Mouse (Mus musculus) embryonic stem cell, embryonic (primary cell): ENCODE data around the gene Lama4.

ENCODE experiments used
- CTCF ChIA-PET, 4 experiments: fragments of 300-600 bp in 2 of 4; fragments of 350-600 bp in 2 of 4; sonication (Branson Sonifier 250); formaldehyde crosslinking; loops; one replicate each; lab custom pipeline; 2022; ENCODE audit warnings: inconsistent platforms in 2 of 4; lab: Charles Lee
- POLR2A ChIA-PET, 4 experiments: fragments of 300-600 bp in 2 of 4; fragments of 350-600 bp in 2 of 4; sonication (Branson Sonifier 250); formaldehyde crosslinking; loops; one replicate each; lab custom pipeline; 2022; ENCODE audit warnings: antibody characterized with exemption in 4 of 4, inconsistent platforms in 1 of 4; lab: Charles Lee

Lama4 gene

GRCm38 (mm10) chr10:39029297-39030147 lies 64.2 kb downstream of the Lama4 start:
- ChIA-PET POLR2A (no interaction called here), CTCF (no interaction called here)

- ChIA-PET CTCF (no interaction called here), POLR2A (no interaction called here)
These were observed 64.9 kb downstream of the Lama4 start for GRCm38 (mm10) chr10:39030148-39030685.

- POLR2A ChIA-PET: no interaction called here
- CTCF ChIA-PET: interaction anchor here in 3 of 4 experiments (0.7 to 1.3 kb wide), 7 partner anchors 23 to 1961 kb away, joined by 3 to 4 read pairs (median 3); partner anchors contain the start of gene Lama4 (in 1 of the 3)
These were observed 74.2 kb downstream of the Lama4 start for GRCm38 (mm10) chr10:39039564-39039963.

- CTCF ChIA-PET: interaction anchor here in 3 of 4 experiments (1.0 to 1.3 kb wide), 6 partner anchors 23 to 1962 kb away, joined by 3 read pairs; no protein-coding TSS in a partner anchor
- POLR2A ChIA-PET: no interaction called here
These were observed 74.7 kb downstream of the Lama4 start for GRCm38 (mm10) chr10:39040026-39040425.

GRCm38 (mm10) chr10:39044476-39044995 lies 79.2 kb downstream of the Lama4 start:
- CTCF ChIA-PET: interaction anchor here in 2 of 4 experiments (0.9 to 1.5 kb wide), 3 partner anchors 20 to 23 kb away, joined by 3 to 5 read pairs (median 3); no protein-coding TSS in a partner anchor
- POLR2A ChIA-PET: no interaction called here

GRCm38 (mm10) chr10:39045111-39045510 lies 79.8 kb downstream of the Lama4 start:
- ChIA-PET CTCF (interaction anchor here in 3 of 4 experiments (0.6 to 1.5 kb wide), 4 partner anchors 20 to 22 kb away, joined by 3 to 5 read pairs (median 4); no protein-coding TSS in a partner anchor), POLR2A (interaction anchor here in 1 of 4 experiments (1.4 kb wide), 1 partner anchor 9 kb away, joined by 3 read pairs; no protein-coding TSS in a partner anchor)

- ChIA-PET CTCF (no interaction called here), POLR2A (no interaction called here)
These were observed 82.5 kb downstream of the Lama4 start for GRCm38 (mm10) chr10:39047775-39048174.

GRCm38 (mm10) chr10:39049581-39050294 lies 84.4 kb downstream of the Lama4 start:
- CTCF ChIA-PET: interaction anchor here in 1 of 4 experiments (2.1 kb wide), 1 partner anchor 15 kb away, joined by 11 read pairs; no protein-coding TSS in a partner anchor
- POLR2A ChIA-PET: no interaction called here

GRCm38 (mm10) chr10:39056050-39056449 lies 90.7 kb downstream of the Lama4 start:
- POLR2A ChIA-PET: no interaction called here

GRCm38 (mm10) chr10:39064732-39065131 lies 99.4 kb downstream of the Lama4 start:
- ChIA-PET POLR2A (interaction anchor here in 1 of 4 experiments (0.6 to 0.7 kb wide), 2 partner anchors 69 to 187 kb away, joined by 3 read pairs; no protein-coding TSS in a partner anchor), CTCF (interaction anchor here (0.5 to 1.5 kb wide), 59 partner anchors 9 to 1992 kb away, joined by 3 to 11 read pairs (median 3); partner anchors contain the start of genes Fam229b (in 1 of the 4) and Tube1 (in 1 of the 4))

More at GRCm38 (mm10) chr10:39056050-39056449, 90.7 kb downstream of the Lama4 start:
- CTCF ChIA-PET: interaction anchor here in 1 of 4 experiments (1.3 kb wide), 1 partner anchor 9 kb away, joined by 7 read pairs; no protein-coding TSS in a partner anchor

GRCm38 (mm10) chr10:39065449-39065848 lies 100.1 kb downstream of the Lama4 start:
- POLR2A ChIA-PET: interaction anchor here (0.6 to 0.7 kb wide), 5 partner anchors 9 to 1904 kb away, joined by 3 to 5 read pairs (median 4); no protein-coding TSS in a partner anchor
- CTCF ChIA-PET: interaction anchor here (0.6 to 1.5 kb wide), 27 partner anchors 9 to 1982 kb away, joined by 3 to 12 read pairs (median 4); no protein-coding TSS in a partner anchor

- CTCF ChIA-PET: interaction anchor here (0.5 to 1.5 kb wide), 9 partner anchors 13 to 1983 kb away, joined by 3 to 12 read pairs (median 4); no protein-coding TSS in a partner anchor
- POLR2A ChIA-PET: interaction anchor here in 3 of 4 experiments (0.7 kb wide), 3 partner anchors 8 to 1905 kb away, joined by 3 to 5 read pairs (median 4); no protein-coding TSS in a partner anchor
These were observed 100.7 kb downstream of the Lama4 start for GRCm38 (mm10) chr10:39066061-39066460.

- POLR2A ChIA-PET: no interaction called here
- CTCF ChIA-PET: interaction anchor here (0.5 to 1.6 kb wide), 19 partner anchors 9 to 311 kb away, joined by 3 to 6 read pairs (median 3); partner anchors contain the start of genes Fam229b (in 1 of the 4) and Tube1 (in 1 of the 4)
These were observed 101.6 kb downstream of the Lama4 start for GRCm38 (mm10) chr10:39066962-39067361.

GRCm38 (mm10) chr10:39072048-39072447 lies 106.7 kb downstream of the Lama4 start:
- POLR2A ChIA-PET: no interaction called here
- CTCF ChIA-PET: interaction anchor here in 1 of 4 experiments (0.6 kb wide), 1 partner anchor 446 kb away, joined by 3 read pairs; no protein-coding TSS in a partner anchor

- POLR2A ChIA-PET: no interaction called here
- CTCF ChIA-PET: interaction anchor here in 2 of 4 experiments (0.5 to 1.3 kb wide), 3 partner anchors 30 to 438 kb away, joined by 4 to 5 read pairs (median 4); no protein-coding TSS in a partner anchor
These were observed 131.7 kb downstream of the Lama4 start for GRCm38 (mm10) chr10:39096981-39097380.

- CTCF ChIA-PET: interaction anchor here in 1 of 4 experiments (1.1 to 1.3 kb wide), 2 partner anchors 32 to 35 kb away, joined by 3 read pairs; partner anchors contain the start of genes Fam229b and Tube1
These were observed 133.4 kb downstream of the Lama4 start for GRCm38 (mm10) chr10:39098746-39099145.

GRCm38 (mm10) chr10:39104803-39105449 lies 139.6 kb downstream of the Lama4 start:
- POLR2A ChIA-PET: interaction anchor here in 1 of 4 experiments (0.6 to 0.7 kb wide), 2 partner anchors 39 to 241 kb away, joined by 3 to 4 read pairs; no protein-coding TSS in a partner anchor
- CTCF ChIA-PET: interaction anchor here in 1 of 4 experiments (0.6 kb wide), 1 partner anchor 413 kb away, joined by 3 read pairs; no protein-coding TSS in a partner anchor

More at GRCm38 (mm10) chr10:39098746-39099145, 133.4 kb downstream of the Lama4 start:
- POLR2A ChIA-PET: interaction anchor here in 3 of 4 experiments (0.6 to 1.2 kb wide), 5 partner anchors 8 to 1958 kb away, joined by 3 to 6 read pairs (median 3); no protein-coding TSS in a partner anchor
